Mouse (Mus musculus): ENCODE measurements around the gene Syncrip.

GRCm38 (mm10) chr9:88524367-88524766, 42.0 kb upstream of the Syncrip start:
- TF ChIP-seq CTCF (IDR thresholded peaks at IDR 0.05; ENCODE audit: control insufficient read depth, insufficient read depth, low read length) (no peak), POLR2A (IDR thresholded peaks at IDR 0.05; ENCODE audit: borderline replicate concordance, control insufficient read depth, low read depth, low read length) (no peak)
